Mouse (Mus musculus): ENCODE measurements around the gene Tomm20l. TPM values are rescaled to one million over a fixed set of nuclear protein-coding genes. Genes with fewer than 3 reads are reported as not detected.
"Not testable (repeated sequence)": the region's sequence is repeated elsewhere in the genome, so short reads cannot be mapped to it uniquely, and the experiment has no call there.

Gene Tomm20l
- total RNA-seq (2015) (not detected in 2 replicates), total RNA-seq (2017) (not detected in 2 replicates)

DNA sequence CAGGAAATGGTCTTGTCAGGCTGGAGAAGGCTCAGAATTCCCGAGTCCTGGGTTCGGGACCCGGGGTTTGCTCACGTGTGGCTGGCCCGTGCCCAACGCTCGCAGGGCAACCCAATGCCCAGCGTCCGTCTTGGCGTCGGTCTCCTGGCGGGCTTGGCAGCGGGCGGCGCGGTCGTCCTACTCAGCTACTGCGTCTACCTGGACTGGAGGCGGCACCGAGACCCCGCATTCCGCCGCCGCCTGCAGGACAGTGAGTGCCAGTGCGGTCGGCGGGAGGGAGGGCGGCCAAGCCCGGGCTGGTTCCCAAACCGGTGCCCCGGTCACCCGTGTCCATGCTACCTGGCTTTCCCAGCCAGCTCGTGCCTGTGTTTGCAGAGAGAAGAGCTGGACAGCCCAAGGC, at the start of gene Tomm20l:
Gene Tomm20l, plus strand, starts transcription at position 98 of the 400 bp plus-strand sequence.
- ATAC-seq (ENCODE audit: poor library complexity, severe bottlenecking), result peak; percentile 51

DNA sequence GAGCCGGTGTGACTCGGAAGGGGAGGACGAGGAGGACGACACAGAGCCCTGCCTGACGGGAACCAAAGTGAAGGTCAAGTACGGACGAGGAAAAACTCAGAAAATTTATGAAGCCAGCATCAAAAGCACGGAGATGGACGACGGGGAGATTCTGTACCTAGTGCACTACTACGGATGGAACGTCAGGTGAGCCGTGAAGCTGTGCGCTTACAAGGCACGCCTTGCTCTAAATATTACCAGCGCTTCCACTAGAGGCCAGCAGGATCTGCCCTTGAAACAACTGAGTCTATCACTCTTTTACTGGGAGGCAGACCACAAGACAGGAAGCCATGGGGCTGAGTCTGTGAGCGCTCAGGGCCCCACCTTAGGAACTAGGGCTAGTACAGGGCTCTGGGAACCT, 41.4 kb upstream of the Tomm20l start:
- ATAC-seq (ENCODE audit: poor library complexity, severe bottlenecking), result no peak

DNA sequence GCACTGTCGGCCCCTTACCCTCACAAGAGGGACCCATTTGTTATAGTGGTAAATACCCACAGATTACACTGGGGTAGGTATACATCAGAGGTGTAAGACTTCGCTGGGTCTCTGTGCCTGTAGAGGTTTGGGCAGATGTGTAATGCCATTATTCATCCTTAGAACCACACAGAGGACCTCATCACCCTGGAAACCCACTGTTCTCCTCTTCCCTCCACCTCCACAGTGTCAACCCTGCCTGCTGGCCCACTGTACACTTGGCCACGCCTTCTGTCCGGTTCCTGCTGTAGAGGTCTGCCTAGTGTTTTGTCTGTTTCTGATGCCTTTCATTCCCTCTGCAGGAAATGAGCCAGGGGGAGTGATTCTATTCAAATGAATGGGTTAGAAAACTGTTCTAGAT, 39.2 kb upstream of the Tomm20l start:
- no peak for ATAC-seq (ENCODE audit: poor library complexity, severe bottlenecking)

DNA sequence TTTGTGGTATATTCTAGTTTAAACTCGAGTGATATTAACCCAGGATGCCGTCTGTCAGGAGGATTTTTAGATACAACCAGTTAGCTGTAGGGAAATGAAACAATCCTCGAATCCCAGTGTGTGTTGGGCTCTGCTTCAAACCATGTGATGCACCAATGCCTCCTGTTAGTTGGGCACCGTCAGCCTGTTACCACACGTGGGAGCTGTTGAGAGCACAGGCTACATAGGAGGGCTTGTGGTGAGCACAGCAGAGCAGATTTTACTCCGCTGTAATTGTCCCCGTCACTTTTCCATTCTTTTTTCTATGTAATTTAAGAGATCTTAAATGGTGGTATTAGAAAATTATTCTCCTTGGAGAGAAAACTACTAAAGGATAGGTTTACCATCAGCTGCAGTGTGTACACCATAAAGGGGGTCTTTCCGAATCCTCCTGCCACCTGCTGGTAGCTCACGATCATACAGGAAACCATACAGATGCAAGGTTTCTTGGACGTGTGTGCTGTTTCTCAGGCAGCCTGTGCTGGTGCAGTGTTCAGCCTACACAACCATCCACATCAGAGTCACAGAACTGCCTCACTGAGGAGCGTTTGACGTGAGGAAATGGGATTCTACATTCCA, 38.0 kb upstream of the Tomm20l start:
- peak; percentile 67 for ATAC-seq (ENCODE audit: poor library complexity, severe bottlenecking)

DNA sequence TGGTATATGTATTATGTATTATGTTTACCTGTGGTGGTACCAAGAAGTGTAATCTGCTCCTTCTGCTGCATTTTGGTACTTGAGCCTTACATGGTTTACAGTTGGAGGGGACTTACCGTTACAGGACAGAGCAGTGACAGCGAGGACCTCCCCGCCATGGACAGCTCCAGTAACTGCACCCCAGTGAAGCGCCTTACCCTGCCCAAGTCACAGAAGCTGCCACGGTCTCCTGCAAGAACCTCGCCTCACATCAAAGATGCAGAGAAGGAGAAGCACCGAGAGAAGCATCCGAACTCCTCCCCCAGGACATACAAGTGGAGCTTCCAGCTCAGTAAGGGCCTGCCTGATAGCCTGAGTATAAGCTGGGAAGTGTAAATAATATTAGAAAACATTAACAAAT, 24.9 kb upstream of the Tomm20l start:
- no peak for ATAC-seq (ENCODE audit: poor library complexity, severe bottlenecking)

DNA sequence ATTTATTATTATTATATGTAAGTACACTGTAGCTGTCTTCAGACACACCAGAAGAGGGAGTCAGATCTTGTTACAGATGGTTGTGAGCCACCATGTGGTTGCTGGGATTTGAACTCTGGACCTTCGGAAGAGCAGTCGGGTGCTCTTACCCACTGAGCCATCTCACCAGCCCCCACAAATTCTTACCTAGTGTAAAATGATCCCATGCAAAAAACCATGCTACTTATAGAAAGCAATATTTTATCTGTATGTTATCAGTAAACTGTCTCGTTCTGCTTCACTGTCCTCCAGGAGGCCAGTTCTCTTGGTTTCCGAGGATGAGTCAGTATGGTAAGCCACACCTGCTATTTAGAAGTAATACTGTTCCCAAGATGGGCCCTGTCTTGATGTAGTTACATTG, 7.0 kb upstream of the Tomm20l start:
- ATAC-seq (ENCODE audit: poor library complexity, severe bottlenecking), result not testable (repeated sequence)

DNA sequence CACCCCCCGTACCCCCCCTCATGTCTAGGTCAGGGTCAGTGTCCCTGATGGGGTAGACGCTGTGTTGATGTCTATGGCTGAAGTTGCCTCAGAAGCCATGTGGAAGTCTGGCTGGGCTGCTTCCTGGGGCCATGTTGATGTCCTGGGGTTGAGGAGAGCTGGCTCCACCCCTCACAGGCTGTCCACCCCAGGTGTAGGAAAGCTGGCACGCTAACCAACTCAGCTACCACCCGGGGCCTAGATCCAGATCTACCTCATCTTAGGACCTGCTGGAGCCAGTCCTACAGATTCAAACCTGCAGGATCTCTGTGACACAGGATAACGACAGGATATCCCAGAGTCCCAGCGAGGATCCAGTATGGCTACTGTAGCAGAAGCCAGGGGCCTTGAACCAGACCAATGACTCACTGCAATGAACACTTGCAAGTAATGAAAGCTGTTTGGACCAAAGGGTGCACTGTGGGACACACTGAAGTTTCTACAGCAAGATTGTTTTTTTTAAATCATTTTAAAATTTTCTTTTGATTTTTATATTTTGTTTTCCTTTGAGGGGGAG, 3.9 kb upstream of the Tomm20l start:
- no peak for ATAC-seq (ENCODE audit: poor library complexity, severe bottlenecking)

DNA sequence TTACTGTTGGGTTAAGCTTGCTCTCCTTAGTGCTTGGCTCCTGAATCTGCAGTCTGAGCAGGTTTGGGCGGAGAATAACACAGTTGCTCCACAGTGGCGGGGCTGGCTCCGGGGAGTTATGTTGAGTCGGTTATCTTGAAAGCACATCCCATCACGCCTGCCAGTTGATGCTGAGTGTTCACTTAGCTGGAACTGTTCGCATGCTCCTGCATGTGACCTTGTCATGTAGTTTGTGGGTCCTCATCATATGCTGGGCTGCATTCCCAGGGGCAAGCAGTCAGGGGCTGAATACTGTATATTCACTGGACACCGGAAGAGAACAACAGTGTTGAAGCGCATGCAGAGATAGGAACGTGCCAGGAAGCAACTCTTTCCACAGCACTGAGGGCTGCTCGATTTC, 1.8 kb downstream of the Tomm20l start:
- ATAC-seq (ENCODE audit: poor library complexity, severe bottlenecking), result no peak

DNA sequence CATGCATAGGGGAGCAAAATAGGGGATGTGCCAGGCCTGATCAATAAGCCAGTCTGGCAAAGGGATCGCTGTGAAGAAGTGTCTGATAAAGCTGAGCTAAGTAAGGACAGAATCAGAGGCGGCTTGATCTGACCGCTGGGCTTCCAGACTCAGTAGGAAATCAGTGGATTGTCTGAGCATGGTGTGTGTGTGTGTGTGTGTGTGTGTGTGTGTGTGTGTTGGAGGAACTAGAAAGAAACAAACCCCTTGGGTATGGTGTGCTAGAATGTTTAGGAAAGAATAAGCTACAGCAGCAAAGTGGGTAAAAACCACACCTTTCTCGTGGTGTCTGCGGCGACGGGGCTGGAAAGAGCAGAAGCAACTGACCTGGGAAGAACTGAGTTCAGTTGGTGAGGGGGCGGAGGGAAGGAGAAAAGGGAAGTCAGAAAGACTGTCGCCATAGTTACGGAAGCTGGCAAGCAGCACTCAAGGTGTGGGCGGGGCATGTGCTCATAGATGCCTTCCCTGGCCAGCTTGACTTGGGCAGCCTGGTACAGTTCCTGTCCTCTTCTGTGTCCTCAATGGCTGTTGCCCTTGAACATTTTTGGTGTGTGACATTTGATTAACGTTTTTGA, 2.6 kb downstream of the Tomm20l start:
- ATAC-seq (ENCODE audit: poor library complexity, severe bottlenecking), result peak; percentile 99

DNA sequence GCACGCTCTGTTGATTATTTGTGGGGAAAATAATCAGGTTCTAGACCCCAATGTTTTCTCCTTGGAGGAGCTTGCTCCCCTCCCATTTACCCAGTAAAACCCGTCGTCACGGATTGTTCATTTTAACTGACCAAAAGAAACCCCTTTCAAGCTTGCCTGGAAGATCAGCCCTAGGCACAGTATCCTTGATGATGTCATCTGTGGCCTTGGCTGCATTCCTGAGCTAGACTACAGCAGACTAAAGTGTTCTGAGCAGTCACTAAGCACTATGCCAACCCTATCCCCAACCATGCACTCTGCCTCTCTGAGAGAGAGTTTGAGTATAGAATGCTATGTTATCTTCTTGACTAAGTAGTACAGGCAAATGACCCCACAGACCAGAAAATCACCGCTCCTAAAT, 5.2 kb downstream of the Tomm20l start:
- ATAC-seq (ENCODE audit: poor library complexity, severe bottlenecking), result no peak

DNA sequence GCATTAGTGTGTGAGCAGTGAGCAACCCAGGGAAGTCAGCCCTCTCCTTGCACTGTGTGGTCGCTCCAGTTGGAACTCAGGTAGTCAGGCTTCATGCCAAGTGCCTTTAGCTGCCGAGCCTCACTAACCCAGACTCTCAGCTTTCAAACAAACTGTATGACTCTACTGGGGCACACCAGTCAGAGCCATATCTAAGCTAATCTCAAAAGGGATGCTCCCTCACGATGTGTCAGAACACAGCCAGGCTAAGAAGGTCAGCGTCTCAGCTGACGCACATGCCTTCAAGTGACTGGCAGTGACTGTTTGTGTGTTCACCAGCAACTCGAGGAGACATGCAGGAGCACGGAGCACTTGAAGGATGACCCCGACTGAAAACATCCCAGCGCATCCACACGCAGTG, 11.5 kb downstream of the Tomm20l start:
- no peak for ATAC-seq (ENCODE audit: poor library complexity, severe bottlenecking)

DNA sequence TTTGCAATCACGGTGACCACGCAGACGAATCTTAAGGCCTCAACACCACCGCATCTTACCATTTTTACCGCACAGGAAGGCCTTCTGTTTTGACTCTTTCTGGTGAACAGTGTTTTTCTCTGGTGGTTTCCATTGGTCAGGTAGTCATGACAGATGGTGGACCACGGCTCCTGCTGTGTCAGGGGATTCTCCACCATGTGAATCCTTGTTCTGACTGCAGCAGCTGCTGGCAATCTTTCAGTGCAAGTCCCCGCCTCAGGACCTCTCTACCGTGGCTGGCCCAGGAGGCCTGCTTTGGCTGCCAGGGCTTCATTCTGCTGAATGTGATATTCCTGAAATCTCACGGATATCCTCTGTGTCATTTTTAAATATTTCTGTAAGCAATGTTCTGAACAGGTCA, 12.1 kb downstream of the Tomm20l start:
- no peak for ATAC-seq (ENCODE audit: poor library complexity, severe bottlenecking)

DNA sequence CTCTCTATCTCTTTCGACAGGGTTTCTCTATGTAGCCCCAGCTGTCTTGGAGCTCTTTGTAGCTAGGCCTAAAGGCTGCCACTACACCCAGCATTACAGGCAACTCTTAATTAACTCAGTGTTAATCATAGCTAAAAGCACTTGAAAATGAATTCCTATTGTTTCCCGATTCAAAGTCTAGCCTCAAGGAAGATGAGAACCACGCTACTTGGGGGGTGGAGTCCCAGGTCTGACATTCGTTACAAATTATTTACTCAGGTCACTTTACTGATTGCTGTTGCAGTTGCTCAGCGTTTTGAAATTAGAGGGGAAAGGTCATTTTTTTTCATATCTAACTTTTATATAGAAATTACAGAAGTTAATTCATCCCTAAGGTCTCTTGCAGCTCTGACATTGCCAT, 24.4 kb downstream of the Tomm20l start:
- no peak for ATAC-seq (ENCODE audit: poor library complexity, severe bottlenecking)

DNA sequence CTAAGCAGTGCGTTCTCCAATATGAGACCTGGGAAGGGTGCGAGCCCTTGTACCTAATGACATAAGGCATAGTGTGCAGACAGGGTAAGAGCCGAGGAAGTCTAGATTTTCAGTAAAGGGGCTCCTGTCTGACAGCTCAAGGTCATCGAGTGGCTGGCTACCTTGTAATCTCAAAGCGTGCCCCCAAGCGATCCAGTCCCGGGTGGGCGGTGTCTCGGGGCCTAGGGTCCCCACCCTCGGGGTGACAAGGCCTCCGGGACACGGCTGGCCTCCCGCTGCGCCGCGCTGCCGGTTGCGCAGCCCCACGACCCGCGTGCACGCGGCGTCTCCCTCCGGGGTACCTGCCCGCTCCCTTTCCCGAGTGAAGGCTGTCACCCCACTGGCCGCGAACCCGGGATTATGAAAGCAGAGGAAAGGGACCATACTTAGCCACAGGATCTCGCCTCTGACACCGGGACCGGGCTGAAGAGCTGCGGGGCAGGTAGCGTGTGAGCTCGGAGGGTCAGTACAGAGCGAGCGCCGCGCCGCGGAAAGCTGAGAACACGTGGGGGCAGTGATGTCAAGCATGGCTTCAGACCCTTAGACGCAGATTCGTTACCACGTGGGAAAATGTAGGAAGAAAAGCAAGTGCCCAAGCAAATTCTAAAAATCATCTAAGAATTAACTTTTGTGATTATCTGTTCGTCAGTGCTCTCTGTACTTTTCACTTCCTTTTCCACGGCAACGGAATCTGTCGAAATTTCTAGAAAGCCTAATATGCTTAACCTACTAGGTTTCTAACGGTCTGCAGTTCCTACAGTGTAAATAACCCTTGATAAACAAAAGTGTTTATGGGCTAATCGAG, 25.1 kb downstream of the Tomm20l start, which contains the start of the genes Timm9 and 2700049A03Rik:
Gene Timm9, minus strand, starts transcription at position 555 of the 844 bp plus-strand sequence.
Gene 2700049A03Rik, plus strand, starts transcription at position 719 of the 844 bp plus-strand sequence.
- ATAC-seq (ENCODE audit: poor library complexity, severe bottlenecking), result peak; percentile 82

DNA sequence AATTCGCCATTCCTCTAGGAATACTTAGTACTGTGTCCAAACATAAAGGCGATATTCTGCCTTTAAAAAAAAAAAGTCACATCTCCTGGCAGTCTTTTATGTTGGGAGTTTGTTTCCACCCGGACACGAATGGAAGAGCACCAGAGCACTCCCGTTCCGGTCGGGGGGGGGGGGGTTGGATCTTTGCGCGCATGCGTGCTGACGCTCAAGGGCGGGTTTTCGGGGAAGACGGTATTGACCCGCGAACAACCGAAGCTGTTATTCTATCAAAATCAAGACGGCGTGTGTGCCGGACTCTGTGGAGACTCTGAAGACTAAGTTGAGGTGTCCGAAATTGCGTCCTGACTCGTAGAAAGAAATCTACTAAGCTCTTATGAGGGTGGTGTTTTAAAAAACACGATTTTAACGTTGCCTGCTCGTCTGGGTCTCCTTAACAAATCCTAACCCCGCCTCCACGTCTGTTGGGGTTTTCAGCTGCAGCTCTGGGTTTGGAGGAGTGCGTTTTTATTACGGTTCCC, 25.8 kb downstream of the Tomm20l start:
- peak; percentile 92 for ATAC-seq (ENCODE audit: poor library complexity, severe bottlenecking)

DNA sequence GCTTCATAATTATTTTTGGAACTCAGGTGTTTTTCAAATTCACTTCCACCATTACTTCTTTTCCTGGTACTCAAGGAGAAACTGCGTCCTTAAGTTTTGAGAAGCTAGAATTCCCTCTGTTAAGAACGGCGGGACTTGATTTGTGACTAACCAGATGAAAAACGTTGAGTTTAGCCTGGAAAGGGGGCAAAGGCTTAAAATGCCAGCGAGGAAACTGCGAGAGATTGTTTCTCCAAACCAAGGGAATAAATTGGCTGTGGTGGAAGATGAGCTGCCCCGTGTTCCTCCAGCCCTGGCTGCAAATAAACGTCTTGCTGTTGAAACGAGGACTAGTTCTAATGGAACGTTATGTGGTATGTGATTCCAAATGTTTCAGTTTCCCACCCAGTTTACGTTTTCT, 26.5 kb downstream of the Tomm20l start:
- ATAC-seq (ENCODE audit: poor library complexity, severe bottlenecking), result no peak

DNA sequence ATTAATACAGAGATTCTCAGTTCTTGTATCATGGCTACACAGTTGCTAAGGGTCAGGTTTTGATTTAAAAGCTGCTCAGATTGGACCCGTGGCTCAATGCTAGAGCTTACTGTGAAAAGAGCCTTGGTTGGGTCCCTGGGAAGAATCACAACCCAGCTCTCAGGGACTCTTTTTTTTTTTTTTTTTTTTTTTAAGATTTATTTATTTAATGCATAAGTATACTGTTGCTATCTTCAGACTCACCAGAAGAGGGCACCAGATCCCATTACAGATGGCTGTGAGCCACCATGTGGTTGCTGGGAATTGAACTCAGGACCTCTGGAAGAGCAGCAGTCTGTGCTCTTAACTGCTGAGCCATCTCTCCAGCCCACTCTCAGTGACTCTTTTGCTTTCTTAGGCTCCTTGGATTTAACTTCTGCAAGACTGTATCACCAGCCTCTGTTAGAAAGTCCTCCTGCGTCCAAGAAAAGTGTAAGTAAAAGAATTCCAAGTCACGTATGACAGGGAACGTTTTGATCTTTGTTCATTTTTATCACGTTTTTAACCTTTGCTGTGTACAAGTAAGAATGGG, 28.1 kb downstream of the Tomm20l start:
- no peak for ATAC-seq (ENCODE audit: poor library complexity, severe bottlenecking)

DNA sequence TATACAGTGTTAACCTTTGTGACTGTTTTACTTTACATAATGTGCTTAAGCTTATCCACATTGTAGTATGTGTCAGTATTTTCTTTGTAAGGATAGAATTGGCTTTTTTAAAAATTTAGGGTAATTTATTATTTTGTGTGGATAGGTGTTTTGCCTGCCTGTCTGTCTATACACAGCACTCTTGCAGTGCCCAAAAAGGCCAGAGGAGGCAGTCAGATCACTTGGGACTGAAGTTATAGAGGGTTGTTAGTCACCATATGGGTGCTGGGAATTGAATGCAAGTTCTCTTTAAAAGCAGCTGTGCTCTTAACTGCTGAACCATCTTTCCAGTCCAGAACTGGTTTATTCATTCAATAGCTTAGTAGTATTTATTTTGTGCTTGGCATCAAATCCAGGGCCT, 30.0 kb downstream of the Tomm20l start:
- ATAC-seq (ENCODE audit: poor library complexity, severe bottlenecking), result no peak

DNA sequence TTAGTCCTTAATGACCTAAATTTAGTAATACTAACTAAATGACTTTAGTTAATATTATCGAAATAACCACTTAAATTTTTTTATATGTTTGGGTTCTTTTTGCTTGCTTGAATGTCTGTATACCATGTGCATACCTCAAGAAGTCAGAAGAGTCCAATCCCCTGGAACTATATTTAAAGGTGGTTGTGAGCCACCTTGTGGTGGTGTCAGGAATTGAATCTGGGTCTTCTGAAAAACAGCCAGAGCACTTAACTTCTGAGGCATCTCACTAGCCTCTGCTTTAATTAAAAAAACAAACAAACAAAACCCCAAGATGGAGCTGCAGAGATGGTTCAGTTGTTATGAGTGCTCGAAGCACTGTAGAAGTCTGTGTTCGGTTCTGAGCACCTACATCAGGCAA, 36.4 kb downstream of the Tomm20l start:
- 0 out of 2 replicates have a peak, but pooled peaks have one; percentile 56 for ATAC-seq (ENCODE audit: poor library complexity, severe bottlenecking)

DNA sequence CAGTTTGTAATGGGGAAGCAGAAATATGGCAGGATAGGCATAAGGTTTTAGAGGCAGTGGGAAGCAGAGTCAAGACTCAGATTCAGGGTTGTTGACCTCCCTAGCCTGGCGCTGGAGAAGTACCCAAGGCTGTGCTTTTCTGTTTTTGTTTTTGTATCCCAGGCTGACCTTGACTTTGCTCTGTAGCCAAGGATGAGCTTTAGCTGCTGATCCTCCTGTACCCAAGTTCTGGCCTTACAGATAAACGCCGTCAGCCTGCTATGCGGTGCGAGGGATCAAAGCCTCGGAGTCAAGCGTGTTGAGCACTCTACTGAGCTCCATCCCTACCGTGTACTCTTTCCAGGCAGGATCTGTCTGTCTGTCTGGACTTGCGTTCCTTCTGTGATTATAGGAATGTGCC, 37.6 kb downstream of the Tomm20l start:
- ATAC-seq (ENCODE audit: poor library complexity, severe bottlenecking), result no peak

DNA sequence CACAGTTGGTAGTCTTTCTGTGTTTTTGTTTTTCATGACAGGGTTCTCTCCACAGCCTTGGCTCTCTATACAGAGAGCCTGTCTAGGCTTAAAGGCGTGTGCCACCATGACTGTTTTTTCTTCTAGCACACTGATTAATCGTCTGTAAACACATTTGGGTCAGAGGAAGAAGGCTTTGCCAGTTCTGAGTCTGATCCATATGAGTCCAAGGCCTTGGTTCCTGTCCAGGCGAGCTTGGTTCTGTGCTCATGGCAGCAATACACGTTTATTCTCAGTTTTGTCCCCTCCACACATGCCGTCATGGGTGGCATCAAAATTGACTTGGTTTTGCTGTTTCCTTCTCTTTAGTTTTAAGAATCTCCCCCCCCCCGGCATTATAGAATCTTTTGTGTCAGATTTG, 38.2 kb downstream of the Tomm20l start:
- ATAC-seq (ENCODE audit: poor library complexity, severe bottlenecking), result no peak

All from megakaryocyte, adult 5-6 weeks (primary cell).